Mouse (Mus musculus): ENCODE measurements around the gene Btg3. TPM values are rescaled to one million over a fixed set of nuclear protein-coding genes. Genes with fewer than 3 reads are reported as not detected.

The Btg3 gene
- polyA plus RNA-seq, 1 experiment from 2014 or later, result 42.7 TPM

DNA sequence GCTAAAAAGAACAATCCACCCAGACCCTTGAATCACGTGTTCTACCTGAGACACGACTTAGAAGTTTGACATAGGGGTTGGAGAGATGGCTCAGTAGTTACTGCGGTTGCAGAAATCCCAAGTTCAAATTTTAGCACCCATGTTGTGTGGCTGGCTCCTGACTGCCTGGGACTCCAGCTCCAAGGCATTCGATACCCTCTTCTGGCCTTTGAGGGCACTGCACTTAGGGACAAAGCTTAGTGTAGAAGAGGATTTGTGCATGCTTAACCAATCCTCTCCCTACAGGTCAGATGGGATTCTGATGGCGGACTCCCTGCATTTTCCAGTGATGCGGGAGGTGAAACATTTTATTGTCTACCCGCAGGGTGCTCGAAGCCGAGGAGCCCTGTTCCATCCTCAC, 60.1 kb downstream of the Btg3 start:
- no peaks in the 10 kb centered on the region for H3K27me3 ChIP-seq (replicated peaks; ENCODE audit: control insufficient read depth, insufficient read depth, low read length)
- H3K9me3 ChIP-seq (ENCODE audit: control insufficient read depth, low read length), result no peaks in the 10 kb centered on the region
- H3K36me3 ChIP-seq (ENCODE audit: control insufficient read depth, insufficient read depth, low read length), result no peaks in the 10 kb centered on the region
- H3K4me3 ChIP-seq (ENCODE audit: low read depth, low read length), result no peak overlapping the region
- H3K9ac ChIP-seq (ENCODE audit: low read depth, low read length), result no peak overlapping the region
- DNase-seq (ENCODE audit: low spot score) (no peak), ATAC-seq (replicated peaks; ENCODE audit: low FRiP score) (no peak)
- no peaks in the 10 kb centered on the region for H3K4me1 ChIP-seq (replicated peaks; ENCODE audit: control insufficient read depth, insufficient read depth, low read length)
- 78% methylated on average over 9 of the region's 9 CpGs for WGBS
- no peak overlapping the region for H3K4me2 ChIP-seq
- H3K27ac ChIP-seq (ENCODE audit: low read depth, low read length), result no peak overlapping the region

- Histone ChIP-seq H3K4me1 (replicated peaks; ENCODE audit: control insufficient read depth, insufficient read depth, low read length) (no peaks in the 10 kb centered on the region), H3K4me2 (no peak overlapping the region), H3K9me3 (ENCODE audit: control insufficient read depth, low read length) (no peaks in the 10 kb centered on the region), H3K36me3 (ENCODE audit: control insufficient read depth, insufficient read depth, low read length) (no peaks in the 10 kb centered on the region), H3K4me3 (ENCODE audit: low read depth, low read length) (no peak overlapping the region), H3K27ac (ENCODE audit: low read depth, low read length) (no peak overlapping the region), H3K9ac (ENCODE audit: low read depth, low read length) (no peak overlapping the region), H3K27me3 (replicated peaks; ENCODE audit: control insufficient read depth, insufficient read depth, low read length) (no peaks in the 10 kb centered on the region)
- DNase-seq (ENCODE audit: low spot score) (no peak), ATAC-seq (replicated peaks; ENCODE audit: low FRiP score) (no peak)
- 70% methylated on average over 6 of the region's 6 CpGs for WGBS
Observed at GRCm38 (mm10) chr16:78314026-78314425, 63.0 kb downstream of the Btg3 start.

GRCm38 (mm10) chr16:78313135-78313887, 63.7 kb downstream of the Btg3 start:
- WGBS, result 80% methylated on average over 16 of the region's 16 CpGs
- Histone ChIP-seq H3K27me3 (replicated peaks; ENCODE audit: control insufficient read depth, insufficient read depth, low read length) (no peaks in the 10 kb centered on the region), H3K9ac (ENCODE audit: low read depth, low read length) (no peak overlapping the region), H3K27ac (ENCODE audit: low read depth, low read length) (no peak overlapping the region), H3K36me3 (ENCODE audit: control insufficient read depth, insufficient read depth, low read length) (no peaks in the 10 kb centered on the region), H3K9me3 (ENCODE audit: control insufficient read depth, low read length) (no peaks in the 10 kb centered on the region), H3K4me3 (ENCODE audit: low read depth, low read length) (no peak overlapping the region), H3K4me2 (no peak overlapping the region), H3K4me1 (replicated peaks; ENCODE audit: control insufficient read depth, insufficient read depth, low read length) (no peaks in the 10 kb centered on the region)
- no peak for ATAC-seq (replicated peaks; ENCODE audit: low FRiP score)
- DNase-seq (ENCODE audit: low spot score), result no peak

GRCm38 (mm10) chr16:78309258-78309657, 67.7 kb downstream of the Btg3 start:
- no peaks in the 10 kb centered on the region for H3K4me1 ChIP-seq (replicated peaks; ENCODE audit: control insufficient read depth, insufficient read depth, low read length)
- no peak overlapping the region for H3K4me3 ChIP-seq (ENCODE audit: low read depth, low read length)
- no peaks in the 10 kb centered on the region for H3K36me3 ChIP-seq (ENCODE audit: control insufficient read depth, insufficient read depth, low read length)
- no peaks in the 10 kb centered on the region for H3K9me3 ChIP-seq (ENCODE audit: control insufficient read depth, low read length)
- H3K27me3 ChIP-seq (replicated peaks; ENCODE audit: control insufficient read depth, insufficient read depth, low read length), result 0 out of 2 replicates have a peak, but pooled peaks cover 3% of the 10 kb centered on the region
- no peak overlapping the region for H3K9ac ChIP-seq (ENCODE audit: low read depth, low read length)
- 64% methylated on average over 6 of the region's 6 CpGs for WGBS
- DNase-seq (ENCODE audit: low spot score) (no peak), ATAC-seq (replicated peaks; ENCODE audit: low FRiP score) (peak; percentile 55; the same call in 1 of the 2 replicates)
- H3K4me2 ChIP-seq, result no peak overlapping the region
- H3K27ac ChIP-seq (ENCODE audit: low read depth, low read length), result no peak overlapping the region

DNA sequence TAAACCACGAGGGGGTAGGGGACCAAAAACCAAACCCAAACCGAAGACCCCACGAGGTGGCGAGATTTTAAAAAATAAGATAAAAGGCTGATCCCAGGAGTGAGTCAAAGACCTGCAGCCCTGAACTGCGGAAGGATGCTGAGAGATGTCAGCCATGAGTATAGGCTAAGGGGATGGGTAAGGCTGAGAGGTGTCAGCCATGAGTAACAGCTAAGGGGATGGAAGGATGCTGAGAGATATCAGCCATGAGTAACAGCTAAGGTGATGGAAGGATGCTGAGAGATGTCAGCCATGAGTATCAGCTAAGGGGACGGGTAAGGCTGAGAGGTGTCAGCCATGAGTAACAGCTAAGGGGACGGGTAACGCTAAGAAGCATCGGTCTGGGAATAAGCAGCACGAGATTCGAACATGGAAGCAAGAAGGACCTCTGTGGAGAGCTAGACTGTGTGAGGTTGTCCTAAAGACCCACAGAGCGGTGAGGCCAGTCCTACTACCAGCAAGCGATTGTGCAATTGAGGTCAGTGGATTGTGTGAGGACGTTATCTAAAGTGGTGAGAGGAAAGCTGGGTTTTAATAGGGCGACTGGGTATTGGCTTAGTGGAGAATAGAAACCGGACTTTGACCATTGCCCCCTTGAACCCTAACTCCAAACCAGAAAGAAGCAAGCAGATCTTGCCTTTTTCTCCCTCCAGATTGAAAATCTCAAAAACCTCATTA, 69.4 kb downstream of the Btg3 start:
- peak; percentile 61 for ATAC-seq (replicated peaks; ENCODE audit: low FRiP score)
- Histone ChIP-seq H3K9me3 (ENCODE audit: control insufficient read depth, low read length) (no peaks in the 10 kb centered on the region), H3K36me3 (ENCODE audit: control insufficient read depth, insufficient read depth, low read length) (no peaks in the 10 kb centered on the region), H3K27me3 (replicated peaks; ENCODE audit: control insufficient read depth, insufficient read depth, low read length) (peaks cover 15% of the 10 kb centered on the region), H3K27ac (ENCODE audit: low read depth, low read length) (peak overlapping the region; percentile 15; the same call in 1 of the 2 replicates), H3K4me3 (ENCODE audit: low read depth, low read length) (no peak overlapping the region), H3K4me1 (replicated peaks; ENCODE audit: control insufficient read depth, insufficient read depth, low read length) (no peaks in the 10 kb centered on the region), H3K4me2 (no peak overlapping the region), H3K9ac (ENCODE audit: low read depth, low read length) (no peak overlapping the region)
- WGBS, result 80% methylated on average over 16 of the region's 16 CpGs
- DNase-seq (ENCODE audit: low spot score), result no peak

DNA sequence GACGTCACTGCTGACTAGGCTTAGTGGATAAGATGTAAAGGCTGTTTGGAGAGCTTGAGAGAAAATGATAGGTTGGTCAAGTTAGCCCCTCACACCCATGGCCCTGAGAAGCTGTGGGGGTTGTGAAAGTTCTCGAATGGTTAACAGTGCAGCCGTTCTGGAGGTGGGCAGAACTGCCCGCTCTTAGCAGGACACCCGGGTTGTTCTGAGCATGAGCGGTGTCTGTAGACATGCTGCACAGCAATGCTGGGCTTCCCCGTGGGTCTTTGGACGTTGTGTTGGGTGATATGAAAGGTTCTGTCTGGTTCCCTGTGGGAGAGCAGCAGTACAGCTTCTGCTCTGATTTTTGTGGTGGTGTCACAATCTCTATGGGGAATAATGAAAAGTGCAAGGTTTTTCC, 70.4 kb downstream of the Btg3 start:
- ATAC-seq (replicated peaks; ENCODE audit: low FRiP score) (no peak), DNase-seq (ENCODE audit: low spot score) (no peak)
- H3K9me3 ChIP-seq (ENCODE audit: control insufficient read depth, low read length), result no peaks in the 10 kb centered on the region
- no peaks in the 10 kb centered on the region for H3K36me3 ChIP-seq (ENCODE audit: control insufficient read depth, insufficient read depth, low read length)
- H3K27ac ChIP-seq (ENCODE audit: low read depth, low read length), result no peak overlapping the region
- peaks cover 25% of the 10 kb centered on the region for H3K27me3 ChIP-seq (replicated peaks; ENCODE audit: control insufficient read depth, insufficient read depth, low read length)
- H3K9ac ChIP-seq (ENCODE audit: low read depth, low read length), result no peak overlapping the region
- no peak overlapping the region for H3K4me3 ChIP-seq (ENCODE audit: low read depth, low read length)
- H3K4me1 ChIP-seq (replicated peaks; ENCODE audit: control insufficient read depth, insufficient read depth, low read length), result no peaks in the 10 kb centered on the region
- WGBS, result 85% methylated on average over 8 of the region's 8 CpGs
- no peak overlapping the region for H3K4me2 ChIP-seq

DNA sequence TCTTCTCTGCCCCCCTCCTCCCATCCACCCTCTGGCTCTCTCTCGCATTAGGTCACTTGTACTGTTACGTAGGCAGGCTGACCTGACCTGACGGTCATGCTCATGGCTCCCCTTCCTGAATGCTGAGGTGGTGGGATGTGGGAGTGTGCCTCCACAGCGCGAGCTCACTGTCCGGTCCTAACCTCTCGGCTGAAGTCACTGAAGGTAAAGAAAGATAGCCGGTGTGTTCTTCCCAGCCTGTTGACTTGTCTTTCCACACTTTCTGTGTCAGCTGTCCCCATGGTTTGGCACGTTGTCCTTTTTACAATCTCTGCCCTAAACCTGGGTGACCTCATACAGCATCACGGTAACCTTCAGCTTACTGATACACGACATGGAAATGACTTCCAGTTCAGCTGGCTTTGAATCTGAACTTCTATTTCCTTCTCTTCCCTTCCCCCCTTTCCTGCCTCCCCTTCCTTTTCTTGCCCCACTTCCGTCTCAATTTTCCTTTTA, 71.3 kb downstream of the Btg3 start:
- Histone ChIP-seq H3K27ac (ENCODE audit: low read depth, low read length) (no peak overlapping the region), H3K4me2 (no peak overlapping the region)
- WGBS, result 79% methylated on average over 12 of the region's 12 CpGs

DNA sequence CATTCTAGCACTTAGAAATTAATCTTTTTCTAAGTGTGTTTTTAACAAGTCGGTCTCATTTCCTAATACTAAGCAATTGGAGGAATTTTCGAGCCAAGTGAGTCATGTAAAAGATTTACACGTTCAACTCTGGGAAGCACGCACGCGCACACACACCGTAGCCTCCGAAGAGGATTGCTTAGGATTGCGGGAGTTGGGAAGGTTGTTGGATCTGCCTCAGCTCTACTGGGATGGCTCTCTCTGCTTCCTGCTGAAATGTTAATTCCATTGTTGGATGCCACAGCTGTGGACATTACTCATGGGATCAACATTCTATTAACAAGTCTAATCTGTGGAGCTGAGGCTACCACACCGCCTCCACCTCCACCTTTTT, 74.3 kb downstream of the Btg3 start:
- 0 out of 2 replicates have a peak overlapping the region, but pooled peaks have one; percentile 3 for H3K9ac ChIP-seq (ENCODE audit: low read depth, low read length)
- no peaks in the 10 kb centered on the region for H3K36me3 ChIP-seq (ENCODE audit: control insufficient read depth, insufficient read depth, low read length)
- peak overlapping the region; percentile 73 for H3K4me3 ChIP-seq (ENCODE audit: low read depth, low read length)
- H3K4me1 ChIP-seq (replicated peaks; ENCODE audit: control insufficient read depth, insufficient read depth, low read length), result 0 out of 2 replicates have a peak, but pooled peaks cover 3% of the 10 kb centered on the region
- peak overlapping the region; percentile 92 for H3K4me2 ChIP-seq
- ATAC-seq (replicated peaks; ENCODE audit: low FRiP score), result no peak
- H3K27me3 ChIP-seq (replicated peaks; ENCODE audit: control insufficient read depth, insufficient read depth, low read length), result peaks cover 40% of the 10 kb centered on the region
- DNase-seq (ENCODE audit: low spot score), result no peak
- no peak overlapping the region for H3K27ac ChIP-seq (ENCODE audit: low read depth, low read length)
- WGBS, result 12% methylated on average over 10 of the region's 10 CpGs
- H3K9me3 ChIP-seq (ENCODE audit: control insufficient read depth, low read length), result no peaks in the 10 kb centered on the region

More for the DNA sequence above, 71.3 kb downstream of the Btg3 start:
- 0 out of 2 replicates have a peak, but pooled peaks cover 3% of the 10 kb centered on the region for H3K4me1 ChIP-seq (replicated peaks; ENCODE audit: control insufficient read depth, insufficient read depth, low read length)
- H3K4me3 ChIP-seq (ENCODE audit: low read depth, low read length), result no peak overlapping the region
- H3K36me3 ChIP-seq (ENCODE audit: control insufficient read depth, insufficient read depth, low read length), result no peaks in the 10 kb centered on the region
- no peak overlapping the region for H3K9ac ChIP-seq (ENCODE audit: low read depth, low read length)
- no peak for DNase-seq (ENCODE audit: low spot score)
- no peaks in the 10 kb centered on the region for H3K9me3 ChIP-seq (ENCODE audit: control insufficient read depth, low read length)
- H3K27me3 ChIP-seq (replicated peaks; ENCODE audit: control insufficient read depth, insufficient read depth, low read length), result peaks cover 34% of the 10 kb centered on the region
- ATAC-seq (replicated peaks; ENCODE audit: low FRiP score), result no peak
